Mouse (Mus musculus): ENCODE results near the gene Tpbgl.

Tpbgl gene

DNA sequence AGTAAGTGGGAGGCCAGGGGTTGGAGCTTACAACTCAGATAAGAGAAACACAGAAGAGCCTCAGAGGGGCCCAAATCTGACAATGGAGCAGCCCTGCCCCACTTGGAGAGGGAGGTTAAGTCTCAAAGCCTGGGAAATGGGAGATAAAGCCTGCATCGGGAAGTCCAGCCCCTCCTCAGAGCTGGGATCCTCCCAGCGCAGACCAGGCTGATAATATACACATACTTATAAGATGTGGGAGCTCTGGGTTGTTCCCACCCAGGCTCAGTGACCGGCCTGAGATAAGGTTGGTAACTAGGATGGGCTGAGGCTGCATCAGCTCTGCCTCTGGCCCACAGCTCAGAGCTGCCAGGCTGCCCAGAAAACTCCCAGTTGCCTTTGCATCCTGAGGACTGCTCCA lies 15.2 kb upstream of the Tpbgl start:
- DNase-seq (ENCODE audit: low read depth, low spot score), result no peak

DNA sequence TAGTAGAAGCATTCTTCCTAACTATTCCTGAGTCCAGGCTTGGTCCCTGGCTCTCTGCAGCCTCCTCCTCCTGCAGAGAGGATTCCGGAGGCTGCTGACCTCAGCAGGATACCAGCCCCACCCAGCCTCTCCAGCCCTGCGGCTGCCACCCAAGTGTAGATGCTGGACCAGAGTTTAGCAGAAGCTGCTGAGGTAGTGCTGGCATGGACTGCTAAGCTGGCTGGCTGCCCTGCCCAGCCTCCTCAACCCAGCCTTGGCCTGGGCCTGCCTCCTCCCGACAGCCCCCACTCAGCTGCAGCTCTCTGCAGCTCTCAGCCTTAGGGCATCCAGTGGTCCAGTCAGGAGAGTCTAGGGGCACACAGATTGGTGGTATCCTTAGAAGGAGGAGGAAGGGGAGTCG lies 14.3 kb upstream of the Tpbgl start:
- DNase-seq (ENCODE audit: low read depth, low spot score), result no peak

DNA sequence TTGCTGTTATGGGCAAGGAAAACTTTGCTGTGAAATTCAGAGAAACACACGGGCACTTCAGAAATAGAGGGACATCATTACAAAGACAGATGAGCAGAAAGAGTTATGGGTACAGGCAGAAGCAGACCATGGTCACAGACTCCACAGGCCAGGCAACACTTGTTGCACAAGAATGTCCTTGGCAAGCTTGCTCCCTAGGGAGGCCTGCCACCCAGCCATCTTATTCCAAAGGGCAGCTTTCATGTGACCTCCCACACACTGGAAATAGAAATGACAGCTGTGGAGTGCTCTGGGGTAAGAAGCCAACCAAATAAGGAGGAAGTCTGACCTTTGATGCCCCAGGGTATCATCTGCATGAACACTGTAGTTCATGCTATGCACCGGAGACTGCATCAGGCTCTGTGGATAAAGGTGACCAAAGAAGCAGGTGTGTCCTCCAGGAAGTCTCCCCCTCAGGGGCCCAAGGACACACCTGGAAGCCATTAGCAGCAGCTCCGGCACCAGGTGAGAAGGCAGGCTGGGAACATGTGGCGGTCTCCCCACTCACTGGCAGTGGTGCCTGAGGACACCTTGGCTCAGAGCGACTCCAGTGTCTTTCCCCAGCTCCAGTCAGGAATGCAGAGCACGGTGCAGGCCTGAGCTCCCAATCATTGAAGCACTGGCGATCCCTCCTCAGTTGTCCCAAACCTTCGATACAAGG lies 7.2 kb upstream of the Tpbgl start:
- no peak for DNase-seq (ENCODE audit: low read depth, low spot score)

DNA sequence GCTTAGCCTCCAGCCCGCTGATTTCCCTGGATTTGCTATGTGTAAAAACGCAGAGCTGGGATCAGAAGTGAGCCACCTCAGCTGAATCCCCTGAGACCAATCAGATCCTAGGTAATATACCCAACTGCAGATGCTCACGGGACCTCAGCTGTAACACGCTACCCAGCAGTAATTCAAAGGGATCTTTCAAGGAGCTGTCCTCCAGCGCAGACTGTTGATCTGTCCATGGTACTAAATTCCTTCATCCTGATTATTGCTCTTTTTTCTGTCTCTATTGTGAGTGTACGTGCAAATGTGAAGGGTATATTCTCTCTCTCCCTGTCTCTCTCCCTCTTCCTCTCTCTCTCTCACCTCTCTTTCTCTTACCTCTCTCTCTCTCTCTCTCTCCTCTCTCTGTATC lies 5.4 kb upstream of the Tpbgl start:
- DNase-seq (ENCODE audit: low read depth, low spot score), result peak; percentile 25

DNA sequence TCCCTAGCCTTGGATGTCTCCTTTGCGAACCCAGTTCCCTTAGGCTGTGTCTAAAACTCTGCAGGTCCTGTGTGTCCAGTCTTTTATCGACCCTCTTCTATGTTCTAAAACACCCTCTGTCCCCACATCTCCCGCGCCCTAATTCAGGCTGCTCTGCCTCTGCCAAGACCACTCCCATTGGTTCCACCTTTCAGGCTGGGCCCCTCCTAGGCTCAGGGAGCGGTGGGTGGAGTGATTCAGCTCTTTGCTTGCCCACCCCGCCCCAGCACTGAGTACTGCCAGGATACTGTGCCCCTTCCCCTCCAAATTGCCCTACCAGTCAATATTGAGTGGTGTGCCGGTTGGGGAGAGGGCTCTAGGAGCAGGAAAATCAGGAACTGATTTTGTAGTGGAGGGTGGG lies 463 bp upstream of the Tpbgl start:
- no peak for DNase-seq (ENCODE audit: low read depth, low spot score)

GRCm38 (mm10) chr7:99625722-99626375 lies 1.1 kb downstream of the Tpbgl start:
- DNase-seq (ENCODE audit: low read depth, low spot score), result peak; percentile 80

DNA sequence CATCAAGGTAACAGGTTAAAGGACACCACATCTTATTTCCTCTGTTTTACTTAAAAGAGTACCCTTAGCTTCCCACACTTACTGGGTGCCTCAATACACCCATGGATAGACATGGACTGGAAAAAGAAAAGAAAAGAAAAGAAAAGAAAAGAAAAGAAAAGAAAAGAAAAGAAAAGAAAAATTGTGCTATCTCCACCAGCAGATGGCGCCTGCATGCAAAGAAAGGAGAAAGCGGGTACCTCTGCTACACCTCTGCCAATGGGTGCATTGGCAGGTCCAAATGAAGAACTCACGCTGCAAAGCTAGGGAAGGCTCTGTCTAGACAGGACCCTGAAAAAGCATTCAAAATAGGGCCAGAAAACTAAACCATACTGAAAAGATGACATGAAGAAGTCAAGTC lies 8.0 kb downstream of the Tpbgl start:
- peak; percentile 18 for DNase-seq (ENCODE audit: low read depth, low spot score)

DNA sequence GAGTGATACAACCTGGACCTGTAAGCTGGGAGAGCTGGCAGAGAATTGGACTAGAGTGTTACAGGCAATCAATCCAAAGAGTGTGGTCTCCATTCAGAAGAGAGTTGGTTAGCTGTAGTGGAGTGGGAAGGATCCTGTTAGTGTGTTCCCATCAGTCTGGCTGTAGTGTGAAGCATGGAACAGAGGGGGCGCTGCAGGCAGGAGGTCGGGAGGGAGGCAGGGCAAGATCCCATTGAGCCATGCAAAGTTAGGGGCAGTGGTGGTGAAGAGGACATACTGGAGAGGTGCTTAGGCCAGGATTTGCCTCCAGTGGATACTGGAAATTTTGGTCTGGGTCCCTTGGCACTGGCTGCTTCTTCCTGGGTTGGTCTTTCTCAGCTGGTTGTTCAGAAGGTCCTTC lies 8.6 kb downstream of the Tpbgl start:
- no peak for DNase-seq (ENCODE audit: low read depth, low spot score)

DNA sequence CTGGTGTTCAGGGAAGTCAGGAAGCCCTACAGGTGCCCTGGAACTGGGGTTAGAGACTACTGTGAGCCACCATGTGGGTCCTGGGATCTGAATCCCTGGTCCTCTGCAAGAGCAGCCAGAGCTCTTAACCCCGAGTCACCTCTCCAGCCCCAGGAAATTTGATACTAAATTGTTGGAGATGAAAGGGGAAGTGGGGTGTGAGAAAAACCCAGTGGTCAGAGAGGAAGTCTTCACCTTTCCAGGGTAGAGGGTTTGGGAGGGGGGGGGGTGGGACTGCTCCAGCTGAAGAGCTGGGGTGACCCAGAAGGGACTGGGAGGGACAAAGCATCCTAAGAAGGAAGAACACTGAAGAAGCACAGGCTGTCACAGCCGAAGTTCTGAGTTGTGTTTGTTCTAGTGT lies 19.3 kb downstream of the Tpbgl start:
- no peak for DNase-seq (ENCODE audit: low read depth, low spot score)

DNA sequence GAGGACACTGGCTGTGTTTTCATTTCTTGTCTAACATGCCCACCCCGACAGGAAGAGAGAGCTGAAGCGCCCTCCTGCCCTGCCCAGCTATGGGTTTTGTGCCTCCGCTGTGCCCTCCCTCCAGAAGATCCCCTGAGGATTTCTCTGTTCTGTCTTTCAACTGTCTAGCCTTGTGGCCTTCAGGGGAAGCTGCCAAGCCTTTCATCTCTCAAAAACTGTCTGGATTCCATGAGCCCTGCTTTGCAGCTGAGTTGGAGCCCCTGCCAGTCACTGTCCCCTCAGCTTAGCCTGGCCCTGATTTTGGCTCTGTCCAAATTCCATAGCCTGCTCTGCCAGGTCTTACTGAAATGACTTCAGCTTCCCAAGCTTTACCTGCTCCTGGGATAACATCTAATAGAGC lies 20.1 kb downstream of the Tpbgl start:
- no peak for DNase-seq (ENCODE audit: low read depth, low spot score)

- DNase-seq (ENCODE audit: low read depth, low spot score), result no peak
These were observed 20.6 kb downstream of the Tpbgl start for GRCm38 (mm10) chr7:99606303-99606702.

DNA sequence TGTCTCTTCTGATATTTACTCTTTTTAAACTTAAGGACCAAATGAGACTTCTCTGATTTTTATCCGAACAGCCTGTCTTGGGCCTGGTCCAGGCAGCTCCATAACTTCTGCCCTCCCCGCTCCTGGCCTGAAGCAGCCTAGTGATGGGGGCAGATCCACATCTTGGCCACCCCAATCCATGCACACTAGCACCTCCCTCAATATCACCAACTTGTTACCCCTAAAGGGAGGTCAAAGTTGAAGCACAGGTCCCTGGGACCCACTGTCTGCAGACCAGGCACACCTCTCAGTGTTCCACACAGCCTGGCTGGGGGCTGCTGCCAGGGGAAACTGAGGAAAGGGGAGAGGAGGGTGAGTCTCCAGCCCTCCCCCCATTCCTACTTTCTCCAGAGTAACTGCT lies 21.8 kb downstream of the Tpbgl start:
- no peak for DNase-seq (ENCODE audit: low read depth, low spot score)

GRCm38 (mm10) chr7:99603875-99604662 lies 22.8 kb downstream of the Tpbgl start:
- no peak for DNase-seq (ENCODE audit: low read depth, low spot score)

- DNase-seq (ENCODE audit: low read depth, low spot score), result peak; percentile 14
These were observed 28.2 kb downstream of the Tpbgl start for GRCm38 (mm10) chr7:99598722-99599121.

GRCm38 (mm10) chr7:99593868-99594803 lies 32.8 kb downstream of the Tpbgl start:
- no peak for DNase-seq (ENCODE audit: low read depth, low spot score)

- no peak for DNase-seq (ENCODE audit: low read depth, low spot score)
These were observed 34.2 kb downstream of the Tpbgl start for GRCm38 (mm10) chr7:99592669-99593068.

DNA sequence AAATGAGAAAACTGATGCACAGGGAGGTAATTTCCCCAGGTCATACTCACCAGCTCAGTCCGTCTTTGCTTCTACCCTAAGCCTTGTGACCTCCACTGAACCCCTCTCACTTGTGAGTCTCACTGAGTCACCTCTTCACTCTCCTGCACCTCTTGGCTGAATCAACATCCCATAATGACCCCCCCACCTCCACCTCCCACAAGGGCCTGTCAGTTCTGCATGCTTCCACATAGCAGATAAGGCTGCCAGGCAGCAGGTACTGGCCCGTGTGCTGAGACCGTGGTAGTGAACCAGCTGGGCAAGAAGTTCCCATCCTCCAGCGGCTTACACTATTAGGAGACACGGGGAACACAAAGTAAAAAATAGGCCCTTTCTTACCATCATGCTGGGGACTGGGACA lies 36.3 kb downstream of the Tpbgl start:
- DNase-seq (ENCODE audit: low read depth, low spot score), result no peak

GRCm38 (mm10) chr7:99590064-99590463 lies 36.8 kb downstream of the Tpbgl start:
- DNase-seq (ENCODE audit: low read depth, low spot score), result peak; percentile 64

GRCm38 (mm10) chr7:99585976-99586375 lies 40.9 kb downstream of the Tpbgl start:
- no peak for DNase-seq (ENCODE audit: low read depth, low spot score)

- no peak for DNase-seq (ENCODE audit: low read depth, low spot score)
These were observed 43.3 kb downstream of the Tpbgl start for GRCm38 (mm10) chr7:99583625-99584024.

- DNase-seq (ENCODE audit: low read depth, low spot score), result no peak
These were observed 44.0 kb downstream of the Tpbgl start for GRCm38 (mm10) chr7:99582867-99583266.

GRCm38 (mm10) chr7:99582306-99582705 lies 44.6 kb downstream of the Tpbgl start:
- no peak for DNase-seq (ENCODE audit: low read depth, low spot score)
